Mouse (Mus musculus): ENCODE data around the gene Ccdc78. TPM values are rescaled to one million over a fixed set of nuclear protein-coding genes. Genes with fewer than 3 reads are reported as not detected.
"Not testable (repeated sequence)": the region's sequence is repeated elsewhere in the genome, so short reads cannot be mapped to it uniquely, and the experiment has no call there.

Gene Ccdc78
- 0.62 and 1.2 TPM in 2 replicates for polyA plus RNA-seq (2016; fragmentation: Nextera tagmentation; extraction: Ambion mirVana)

- H3K4me1 ChIP-seq = peaks cover 44% of the 10 kb centered on the region
- no peaks in the 10 kb centered on the region for H3K27me3 ChIP-seq (replicated peaks; ENCODE audit: low read depth, poor library complexity, severe bottlenecking)
- no peaks in the 10 kb centered on the region for H3K9me3 ChIP-seq
- 80% methylated on average over 3 of the region's 3 CpGs for WGBS
- H3K36me3 ChIP-seq (replicated peaks) = peaks cover 68% of the 10 kb centered on the region
- H3K27ac ChIP-seq (replicated peaks) = peak within 1 kb of the TSS; percentile 93
- DNase-seq (ENCODE audit: low spot score) = no peak
- H3K4me3 ChIP-seq = peak within 1 kb of the TSS; percentile 75
These were observed at the start of gene Ccdc78 for GRCm38 (mm10) chr17:25786280-25786679. Gene Ccdc78, plus strand, starts transcription at chr17:25786580.

GRCm38 (mm10) chr17:25738861-25739260 is 47.5 kb upstream of the Ccdc78 start:
- peaks cover 14% of the 10 kb centered on the region for H3K27me3 ChIP-seq (replicated peaks; ENCODE audit: low read depth, poor library complexity, severe bottlenecking)
- no peaks in the 10 kb centered on the region for H3K4me1 ChIP-seq
- H3K4me3 ChIP-seq = no peak overlapping the region
- H3K27ac ChIP-seq (replicated peaks) = no peak overlapping the region
- WGBS = 81% methylated on average over 7 of the region's 7 CpGs
- H3K9me3 ChIP-seq = no peaks in the 10 kb centered on the region
- H3K36me3 ChIP-seq (replicated peaks) = no peaks in the 10 kb centered on the region
- no peak for DNase-seq (ENCODE audit: low spot score)

DNA sequence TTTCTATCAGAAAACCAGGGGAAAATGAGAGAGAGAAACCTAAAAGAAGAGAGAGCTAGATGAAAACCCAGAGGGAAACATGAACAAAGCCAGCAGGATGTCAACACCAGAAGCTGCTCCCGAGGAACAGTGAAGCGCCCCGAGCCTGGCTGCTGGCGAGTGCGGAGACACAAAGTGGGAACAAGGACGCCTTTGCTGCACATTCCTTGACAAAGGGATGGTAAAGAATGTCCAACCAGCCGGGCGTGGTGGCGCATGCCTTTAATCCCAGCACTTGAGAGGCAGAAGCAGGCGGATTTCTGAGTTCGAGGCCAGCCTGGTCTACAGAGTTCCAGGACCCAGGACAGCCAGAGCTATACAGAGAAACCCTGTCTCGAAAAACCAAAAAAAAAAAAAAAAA is 44.9 kb upstream of the Ccdc78 start:
- not testable (repeated sequence) for DNase-seq (ENCODE audit: low spot score); H3K9me3 ChIP-seq; H3K36me3 ChIP-seq (replicated peaks); H3K4me1 ChIP-seq; H3K27ac ChIP-seq (replicated peaks); H3K4me3 ChIP-seq
- 77% methylated on average over 12 of the region's 12 CpGs for WGBS
- H3K27me3 ChIP-seq (replicated peaks; ENCODE audit: low read depth, poor library complexity, severe bottlenecking) = peaks cover 17% of the 10 kb centered on the region

GRCm38 (mm10) chr17:25743831-25744230 is 42.5 kb upstream of the Ccdc78 start:
- 94% methylated on average over 9 of the region's 9 CpGs for WGBS
- Histone ChIP-seq H3K4me3 (no peak overlapping the region), H3K9me3 (no peaks in the 10 kb centered on the region), H3K36me3 (replicated peaks) (no peaks in the 10 kb centered on the region), H3K4me1 (0 out of 2 replicates have a peak, but pooled peaks cover 5% of the 10 kb centered on the region), H3K27me3 (replicated peaks; ENCODE audit: low read depth, poor library complexity, severe bottlenecking) (peaks cover 17% of the 10 kb centered on the region), H3K27ac (replicated peaks) (no peak overlapping the region)
- no peak for DNase-seq (ENCODE audit: low spot score)

DNA sequence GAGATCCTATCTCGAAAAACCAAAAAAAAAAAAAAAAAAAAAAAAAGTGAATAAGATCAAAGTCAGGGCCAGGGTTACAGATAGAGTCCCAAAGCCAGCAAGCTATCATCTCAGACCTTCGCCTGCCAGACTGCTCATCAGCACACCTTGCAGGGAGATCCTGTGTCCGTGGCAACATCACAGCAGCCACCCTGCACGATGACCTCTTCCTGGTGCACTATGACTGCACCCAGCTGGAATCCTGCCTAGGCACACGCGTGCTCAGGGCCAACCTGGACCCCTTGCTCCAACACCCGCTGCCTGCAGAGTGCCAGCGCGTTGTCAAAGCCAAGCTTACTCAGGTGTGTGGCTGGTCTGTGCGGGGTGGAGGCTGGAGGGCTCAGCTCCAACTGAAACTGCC is 42.1 kb upstream of the Ccdc78 start:
- H3K9me3 ChIP-seq = no peaks in the 10 kb centered on the region
- no peak for DNase-seq (ENCODE audit: low spot score)
- 78% methylated on average over 10 of the region's 10 CpGs for WGBS
- peaks cover 17% of the 10 kb centered on the region for H3K27me3 ChIP-seq (replicated peaks; ENCODE audit: low read depth, poor library complexity, severe bottlenecking)
- H3K27ac ChIP-seq (replicated peaks) = no peak overlapping the region
- no peak overlapping the region for H3K4me3 ChIP-seq
- H3K36me3 ChIP-seq (replicated peaks) = no peaks in the 10 kb centered on the region
- H3K4me1 ChIP-seq = 0 out of 2 replicates have a peak, but pooled peaks cover 5% of the 10 kb centered on the region

- 91% methylated on average over 4 of the region's 4 CpGs for WGBS
- no peak for DNase-seq (ENCODE audit: low spot score)
- H3K4me3 ChIP-seq = no peak overlapping the region
- H3K4me1 ChIP-seq = 0 out of 2 replicates have a peak, but pooled peaks cover 5% of the 10 kb centered on the region
- no peaks in the 10 kb centered on the region for H3K9me3 ChIP-seq
- no peaks in the 10 kb centered on the region for H3K36me3 ChIP-seq (replicated peaks)
- peaks cover 10% of the 10 kb centered on the region; the same call in 1 of the 2 replicates for H3K27me3 ChIP-seq (replicated peaks; ENCODE audit: low read depth, poor library complexity, severe bottlenecking)
- H3K27ac ChIP-seq (replicated peaks) = no peak overlapping the region
These were observed 38.1 kb upstream of the Ccdc78 start for GRCm38 (mm10) chr17:25748238-25748637.

DNA sequence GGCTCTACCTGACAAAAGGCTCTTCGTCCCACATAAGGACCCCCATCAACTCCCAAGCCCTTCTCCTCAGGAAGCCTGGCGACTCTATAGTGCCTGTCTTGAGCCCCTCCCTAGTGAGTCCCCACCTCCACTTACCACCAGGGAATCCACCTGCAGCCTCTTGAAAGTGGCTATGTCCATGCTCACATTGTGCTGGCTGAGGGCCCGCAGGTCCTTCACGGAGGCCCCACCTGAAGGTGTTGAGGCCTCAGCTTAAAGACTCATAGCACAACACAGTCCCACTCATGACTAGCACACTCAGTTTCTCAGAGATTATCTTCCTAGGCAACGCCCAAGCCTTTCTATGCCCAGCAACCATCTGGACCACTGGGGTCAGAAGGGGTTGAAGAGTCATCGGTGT is 37.1 kb upstream of the Ccdc78 start:
- Histone ChIP-seq H3K4me3 (no peak overlapping the region), H3K27me3 (replicated peaks; ENCODE audit: low read depth, poor library complexity, severe bottlenecking) (0 out of 2 replicates have a peak, but pooled peaks cover 3% of the 10 kb centered on the region), H3K36me3 (replicated peaks) (no peaks in the 10 kb centered on the region), H3K4me1 (0 out of 2 replicates have a peak, but pooled peaks cover 5% of the 10 kb centered on the region), H3K9me3 (no peaks in the 10 kb centered on the region), H3K27ac (replicated peaks) (no peak overlapping the region)
- WGBS = 83% methylated on average over 6 of the region's 6 CpGs
- no peak for DNase-seq (ENCODE audit: low spot score)

DNA sequence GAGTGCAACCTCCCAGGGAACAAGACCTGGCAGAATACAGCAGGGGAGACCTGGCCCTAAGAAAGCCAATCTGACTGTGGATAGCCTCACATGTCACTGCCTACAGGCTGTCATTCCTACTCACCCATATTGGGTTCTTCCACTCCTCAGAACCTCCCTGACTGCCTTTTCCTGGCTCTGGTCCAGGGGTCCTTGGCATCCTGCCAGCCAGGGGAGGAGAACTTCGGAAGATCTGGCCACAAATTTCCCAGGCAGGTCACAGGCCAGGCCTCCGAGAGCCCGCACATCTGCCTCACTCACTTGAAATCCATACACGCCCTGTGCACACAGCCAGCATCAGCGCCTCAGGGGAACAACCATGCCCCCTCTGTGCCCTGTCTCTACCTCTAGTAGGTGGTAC is 34.9 kb upstream of the Ccdc78 start:
- Histone ChIP-seq H3K27ac (replicated peaks) (no peak overlapping the region), H3K27me3 (replicated peaks; ENCODE audit: low read depth, poor library complexity, severe bottlenecking) (no peaks in the 10 kb centered on the region), H3K9me3 (no peaks in the 10 kb centered on the region), H3K4me1 (peaks cover 14% of the 10 kb centered on the region), H3K36me3 (replicated peaks) (no peaks in the 10 kb centered on the region), H3K4me3 (no peak overlapping the region)
- 66% methylated on average over 5 of the region's 5 CpGs for WGBS
- no peak for DNase-seq (ENCODE audit: low spot score)

GRCm38 (mm10) chr17:25754241-25754640 is 32.1 kb upstream of the Ccdc78 start, which contains the start of gene Msln:
Gene Msln, minus strand, starts transcription at chr17:25754378.
- Histone ChIP-seq H3K9me3 (no peaks in the 10 kb centered on the region), H3K4me3 (no peak within 1 kb of the TSS), H3K36me3 (replicated peaks) (no peaks in the 10 kb centered on the region), H3K27ac (replicated peaks) (no peak within 1 kb of the TSS), H3K27me3 (replicated peaks; ENCODE audit: low read depth, poor library complexity, severe bottlenecking) (peaks cover 4% of the 10 kb centered on the region; the same call in 1 of the 2 replicates), H3K4me1 (peaks cover 22% of the 10 kb centered on the region)
- 85% methylated on average over 9 of the region's 9 CpGs for WGBS
- DNase-seq (ENCODE audit: low spot score) = no peak

DNA sequence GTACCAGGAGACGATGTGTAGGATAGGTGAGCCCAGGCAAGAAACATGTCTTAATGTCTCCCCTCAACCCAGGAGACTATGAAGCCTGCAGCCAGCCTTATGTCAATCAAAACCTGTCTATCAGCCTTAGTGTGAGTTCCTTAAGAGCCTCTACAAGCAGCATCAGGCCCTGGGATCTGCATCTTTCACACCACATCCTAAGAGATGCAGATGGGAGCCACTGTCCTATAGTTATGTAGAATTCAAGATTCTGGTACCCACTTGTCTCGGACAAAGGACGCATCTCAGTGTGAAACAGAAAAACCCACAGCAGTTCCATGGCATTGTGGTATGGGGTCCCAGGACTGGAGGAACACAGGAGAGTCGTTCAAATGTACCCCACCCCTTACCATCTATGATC is 31.3 kb upstream of the Ccdc78 start:
- H3K9me3 ChIP-seq = no peaks in the 10 kb centered on the region
- 81% methylated on average over 4 of the region's 4 CpGs for WGBS
- no peak overlapping the region for H3K27ac ChIP-seq (replicated peaks)
- DNase-seq (ENCODE audit: low spot score) = no peak
- H3K27me3 ChIP-seq (replicated peaks; ENCODE audit: low read depth, poor library complexity, severe bottlenecking) = peaks cover 5% of the 10 kb centered on the region; the same call in 1 of the 2 replicates
- no peaks in the 10 kb centered on the region for H3K36me3 ChIP-seq (replicated peaks)
- peaks cover 22% of the 10 kb centered on the region for H3K4me1 ChIP-seq
- no peak overlapping the region for H3K4me3 ChIP-seq

DNA sequence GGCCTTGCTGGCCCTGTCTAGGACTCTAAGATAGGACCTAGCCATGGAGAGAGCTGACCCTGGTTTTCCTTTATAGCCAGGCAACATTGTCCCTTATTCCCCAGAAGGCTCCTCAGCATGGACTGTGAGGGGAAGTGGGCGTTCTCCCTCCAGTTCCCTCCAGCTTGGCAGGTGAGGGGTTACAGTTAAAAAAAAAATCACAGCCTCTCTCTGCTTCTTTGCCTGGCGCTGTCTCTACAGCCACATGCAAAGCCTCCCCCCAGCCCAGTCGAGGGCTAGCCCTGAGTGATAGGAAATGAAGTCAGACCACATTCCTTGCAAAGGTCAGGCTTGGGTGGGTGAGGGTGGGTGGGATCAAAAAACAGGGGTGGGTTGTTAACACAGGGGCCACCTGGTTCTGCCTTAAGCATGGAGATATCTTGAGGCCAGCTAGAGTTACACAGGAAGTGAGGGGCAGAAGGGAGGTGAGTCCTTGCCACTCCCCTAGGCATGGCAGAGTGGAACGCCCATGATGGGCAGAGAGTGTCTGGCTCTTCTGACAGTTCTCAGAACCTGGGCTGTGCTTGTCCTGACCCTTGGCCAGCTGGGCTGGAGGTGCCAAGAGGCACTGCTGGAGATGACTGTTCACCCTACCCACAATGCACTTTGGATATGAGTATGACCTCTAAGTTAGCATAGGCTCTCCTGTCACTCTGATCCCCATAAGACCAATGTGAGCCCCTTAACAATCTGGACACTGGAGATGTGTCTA is 30.6 kb upstream of the Ccdc78 start:
- H3K9me3 ChIP-seq = no peaks in the 10 kb centered on the region
- H3K36me3 ChIP-seq (replicated peaks) = no peaks in the 10 kb centered on the region
- WGBS = 47% methylated on average over 4 of the region's 4 CpGs
- peak; percentile 46 for DNase-seq (ENCODE audit: low spot score)
- H3K27ac ChIP-seq (replicated peaks) = 0 out of 2 replicates have a peak overlapping the region, but pooled peaks have one; percentile 8
- H3K27me3 ChIP-seq (replicated peaks; ENCODE audit: low read depth, poor library complexity, severe bottlenecking) = peaks cover 5% of the 10 kb centered on the region; the same call in 1 of the 2 replicates
- peaks cover 22% of the 10 kb centered on the region for H3K4me1 ChIP-seq
- no peak overlapping the region for H3K4me3 ChIP-seq

- Histone ChIP-seq H3K4me3 (no peak overlapping the region), H3K27me3 (replicated peaks; ENCODE audit: low read depth, poor library complexity, severe bottlenecking) (peaks cover 5% of the 10 kb centered on the region; the same call in 1 of the 2 replicates), H3K4me1 (peaks cover 22% of the 10 kb centered on the region), H3K27ac (replicated peaks) (no peak overlapping the region), H3K36me3 (replicated peaks) (no peaks in the 10 kb centered on the region), H3K9me3 (no peaks in the 10 kb centered on the region)
- no peak for DNase-seq (ENCODE audit: low spot score)
- 81% methylated on average over 9 of the region's 9 CpGs for WGBS
These were observed 29.8 kb upstream of the Ccdc78 start for GRCm38 (mm10) chr17:25756378-25757242.

Data from embryonic facial prominence, embryonic 10.5 days (tissue).